In the genomic region with DNA sequence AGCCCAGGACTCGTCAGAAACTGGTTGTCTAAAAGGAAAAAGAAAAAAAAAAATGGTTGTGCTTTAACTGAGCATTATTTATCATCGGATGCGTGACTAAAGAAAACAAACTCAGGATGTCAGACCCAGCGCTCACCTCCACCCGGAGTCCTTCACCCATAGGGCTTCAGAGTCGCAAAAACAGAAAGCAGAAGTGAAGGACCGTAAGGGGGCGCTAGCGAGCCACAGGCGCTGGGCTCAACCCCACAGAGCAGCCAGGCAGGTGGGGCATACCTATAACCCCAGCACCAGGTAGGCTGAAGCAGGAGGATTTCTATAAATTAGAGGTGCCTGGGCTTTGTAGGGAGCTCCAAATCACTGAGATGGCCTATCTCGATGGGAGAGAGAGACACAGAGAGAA, we compare ENCODE assay signal across 13 mouse cellular contexts. TPM values are rescaled to one million over a fixed set of nuclear protein-coding genes. Genes with fewer than 3 reads are reported as not detected.
A peak's percentile ranks its signal among the peaks of the same experiment; 100 is the strongest.
DNase-seq lines count a peak whose midpoint lies in the region; ATAC-seq and TF ChIP-seq lines count a peak whose summit lies in the region.
"Had no signal": no experiment of that assay in that cellular context is flagged by ENCODE, and none has a peak within 500 bp of the region (broad histone marks: within the 10 kb centered on the region; RNA-seq: fewer than 3 reads in every experiment).

No protein-coding gene starts in this region.

- no peak overlapping the region for H3K27ac ChIP-seq in stomach, postnatal 0 days (replicated peaks)
- H3K27ac ChIP-seq: hindbrain, embryonic 14.5 days; neural tube, embryonic 13.5 days; stomach, embryonic 15.5 days had no signal

- WGBS in lung, adult 2 months = 47% methylated on average over 11 of the region's 11 CpGs
- WGBS in stomach, postnatal 0 days = 53% methylated on average over 11 of the region's 11 CpGs

- ATAC-seq in stomach, postnatal 0 days (ENCODE audit: low FRiP score, low TSS enrichment) = no peak

- no peak overlapping the region for H3K4me2 ChIP-seq in stomach, postnatal 0 days (replicated peaks; ENCODE audit: low read depth)
- H3K4me2 ChIP-seq: hindbrain, embryonic 14.5 days; neural tube, embryonic 13.5 days; stomach, embryonic 15.5 days had no signal

- H3K9me3 ChIP-seq in stomach, postnatal 0 days (ENCODE audit: control insufficient read depth, low read length) = no peaks in the 10 kb centered on the region
- H3K9me3 ChIP-seq: neural tube, embryonic 13.5 days; stomach, embryonic 15.5 days had no signal

- no peaks in the 10 kb centered on the region for H3K36me3 ChIP-seq in stomach, postnatal 0 days (ENCODE audit: control insufficient read depth, insufficient read depth, low read length)
- H3K36me3 ChIP-seq: neural tube, embryonic 13.5 days; stomach, embryonic 15.5 days had no signal

- no peak overlapping the region for H3K4me3 ChIP-seq in lung, adult 2 months (replicated peaks; ENCODE audit: extremely low read depth, low read depth, low read length)
- H3K4me3 ChIP-seq in stomach, postnatal 0 days (ENCODE audit: low read depth, low read length) = no peak overlapping the region
- H3K4me3 ChIP-seq: erythroblast, embryonic 14.5 days; neural tube, embryonic 13.5 days; stomach, embryonic 15.5 days had no signal

- TF ChIP-seq CTCF in lung, adult 2 months (IDR thresholded peaks at IDR 0.05; ENCODE audit: insufficient read depth, low read length) = peak; percentile 30; the same call in 1 of the 2 replicates
- peak; percentile 40 for TF ChIP-seq CTCF in stomach, postnatal 0 days (IDR thresholded peaks at IDR 0.05; ENCODE audit: low read depth)

- H3K27me3 ChIP-seq in stomach, postnatal 0 days (ENCODE audit: control insufficient read depth, insufficient read depth, low read length) = no peaks in the 10 kb centered on the region
- H3K27me3 ChIP-seq: neural tube, embryonic 13.5 days; stomach, embryonic 15.5 days had no signal

- TF ChIP-seq EP300 in stomach, postnatal 0 days (optimal IDR thresholded peaks at IDR 0.05) = no peak

- H3K4me1 ChIP-seq in lung, adult 2 months (ENCODE audit: control insufficient read depth, insufficient read depth, low read length) = peaks cover 14% of the 10 kb centered on the region
- no peaks in the 10 kb centered on the region for H3K4me1 ChIP-seq in stomach, postnatal 0 days (replicated peaks; ENCODE audit: control insufficient read depth, insufficient read depth)

- intact Hi-C loops in left cerebral cortex, postnatal 4 days (cut with DNase I) = no loop called here

- DNase-seq in adrenal gland, adult 18-20 months (ENCODE audit: low spot score in 2 of 2) = peak; percentile 26 to 53
- DNase-seq in adrenal gland, adult 8-10 months = no peak
- no peak for DNase-seq in lung, adult 2 months
- no peak for DNase-seq in lung, postnatal 25 days (ENCODE audit: low spot score)
- DNase-seq in kidney, adult 8-10 months = peak; percentile 8 to 55
- DNase-seq in stomach, postnatal 0 days (ENCODE audit: low spot score) = peak; percentile 18
- no peak for DNase-seq in urinary bladder, postnatal 10 days (ENCODE audit: low spot score)
- DNase-seq in left cerebral cortex, postnatal 4 days = no peak
- DNase-seq: cerebellum, adult 11-12 months had no signal

- no peak for TF ChIP-seq POLR2A in lung, adult 2 months (IDR thresholded peaks at IDR 0.05; ENCODE audit: borderline replicate concordance, extremely low read depth, low read depth, low read length)

- H3K9ac ChIP-seq in stomach, postnatal 0 days (ENCODE audit: low read length) = no peak overlapping the region
- H3K9ac ChIP-seq: hindbrain, embryonic 14.5 days; neural tube, embryonic 13.5 days; stomach, embryonic 15.5 days had no signal

RNA-seq across cellular contexts. Expression of a gene that starts 32.1 kb away (rescaled TPM):
- 10 to 100 TPM; 78.1 to 88.9 TPM for total RNA-seq in adrenal gland, adult 18-20 months (2021)
- 100 to 1,000 TPM in 2 of 4 experiments, 10 to 100 TPM in 2; 84.6 to 116 (median 104) TPM for total RNA-seq in adrenal gland, adult 8-10 months (2022)
- 30.8 and 45.8 TPM in 2 replicates for polyA plus RNA-seq in lung, adult 2 months (2012; rRNA removed)
- polyA plus RNA-seq in stomach, postnatal 0 days (2015; fragmentation: Nextera tagmentation; extraction: Ambion mirVana) = 33.0 and 34.5 TPM in 2 replicates
- total RNA-seq in left cerebral cortex, postnatal 4 days (2021) = 10 to 100 TPM; 74.9 to 79.2 TPM

RNA-seq across cellular contexts. Expression of a gene that starts 39.7 kb away (rescaled TPM):
- 10 to 100 TPM; 37.2 to 38.2 TPM for total RNA-seq in adrenal gland, adult 18-20 months (2021)
- total RNA-seq in adrenal gland, adult 8-10 months (2022) = 10 to 100 TPM; 23.6 to 59.6 (median 36.5) TPM
- 8.4 and 10.4 TPM in 2 replicates for polyA plus RNA-seq in lung, adult 2 months (2012; rRNA removed)
- polyA plus RNA-seq in stomach, postnatal 0 days (2015; fragmentation: Nextera tagmentation; extraction: Ambion mirVana) = 59.4 and 61.9 TPM in 2 replicates
- total RNA-seq in left cerebral cortex, postnatal 4 days (2021) = 100 to 1,000 TPM; 198 to 204 TPM

Comparison
In these comparisons a context has a peak if more than half of its experiments do, and no peak if none do; other contexts are left out.
1. DNase-seq: peak in adrenal gland, adult 18-20 months (2 of 2), kidney, adult 8-10 months (2 of 2) and stomach, postnatal 0 days (single experiment); none in adrenal gland, adult 8-10 months (single experiment), lung, adult 2 months (single experiment), lung, postnatal 25 days (single experiment), urinary bladder, postnatal 10 days (single experiment) and left cerebral cortex, postnatal 4 days (single experiment).